Mouse (Mus musculus): ENCODE measurements around the gene Lrmda. TPM values are rescaled to one million over a fixed set of nuclear protein-coding genes. Genes with fewer than 3 reads are reported as not detected.

Lrmda gene
- total and polyA plus RNA-seq, 2 experiments from 2014 or later = 0.18 TPM; not detected in 1

GRCm38 (mm10) chr14:22757493-22757892 lies 738.0 kb downstream of the Lrmda start:
- no peaks in the 10 kb centered on the region for H3K36me3 ChIP-seq (ENCODE audit: insufficient read depth)
- 93% methylated on average over 3 of the region's 3 CpGs for WGBS
- H3K27ac ChIP-seq (ENCODE audit: low read depth, low read length) = no peak overlapping the region

DNA sequence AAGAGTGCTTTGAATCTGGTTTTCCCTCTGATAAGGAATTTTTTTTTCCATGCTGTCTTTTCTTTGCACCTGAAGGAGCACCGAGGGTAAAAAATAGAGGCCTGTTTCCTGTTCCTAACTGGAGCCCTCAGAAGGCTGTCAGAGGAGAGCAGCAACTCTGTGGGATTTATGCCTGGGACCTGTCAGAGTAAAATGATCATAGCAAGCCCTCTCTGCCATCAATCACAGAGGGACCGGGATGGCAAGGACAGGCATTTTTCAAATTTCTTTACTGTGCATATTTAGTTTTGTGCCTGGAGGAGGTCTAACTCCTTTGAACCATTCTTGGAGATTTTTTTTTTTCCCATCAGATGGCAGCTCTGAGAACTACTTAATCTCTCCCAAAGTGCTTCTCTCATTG lies 739.7 kb downstream of the Lrmda start:
- TF ChIP-seq CTCF (IDR thresholded peaks at IDR 0.05; ENCODE audit: low read depth) = no peak
- Histone ChIP-seq H3K27ac (ENCODE audit: low read depth, low read length) (no peak overlapping the region), H3K9ac (no peak overlapping the region), H3K9me3 (ENCODE audit: low read length) (0 out of 2 replicates have a peak, but pooled peaks cover 4% of the 10 kb centered on the region), H3K4me2 (ENCODE audit: low read depth) (no peak overlapping the region), H3K27me3 (ENCODE audit: insufficient read depth, low read length) (peaks cover 4% of the 10 kb centered on the region; the same call in 1 of the 2 replicates), H3K36me3 (ENCODE audit: insufficient read depth) (no peaks in the 10 kb centered on the region), H3K4me1 (ENCODE audit: insufficient read depth) (no peaks in the 10 kb centered on the region), H3K4me3 (ENCODE audit: low read depth, low read length) (no peak overlapping the region)
- ATAC-seq = no peak
- 37% methylated on average over 2 of the region's 2 CpGs for WGBS
- no peak for DNase-seq

More at GRCm38 (mm10) chr14:22757493-22757892, 738.0 kb downstream of the Lrmda start:
- Histone ChIP-seq H3K9ac (no peak overlapping the region), H3K4me3 (ENCODE audit: low read depth, low read length) (no peak overlapping the region), H3K4me1 (ENCODE audit: insufficient read depth) (no peaks in the 10 kb centered on the region), H3K4me2 (ENCODE audit: low read depth) (no peak overlapping the region), H3K9me3 (ENCODE audit: low read length) (0 out of 2 replicates have a peak, but pooled peaks cover 4% of the 10 kb centered on the region), H3K27me3 (ENCODE audit: insufficient read depth, low read length) (peaks cover 7% of the 10 kb centered on the region)
- TF ChIP-seq CTCF (IDR thresholded peaks at IDR 0.05; ENCODE audit: low read depth) = no peak
- DNase-seq (no peak), ATAC-seq (no peak)

DNA sequence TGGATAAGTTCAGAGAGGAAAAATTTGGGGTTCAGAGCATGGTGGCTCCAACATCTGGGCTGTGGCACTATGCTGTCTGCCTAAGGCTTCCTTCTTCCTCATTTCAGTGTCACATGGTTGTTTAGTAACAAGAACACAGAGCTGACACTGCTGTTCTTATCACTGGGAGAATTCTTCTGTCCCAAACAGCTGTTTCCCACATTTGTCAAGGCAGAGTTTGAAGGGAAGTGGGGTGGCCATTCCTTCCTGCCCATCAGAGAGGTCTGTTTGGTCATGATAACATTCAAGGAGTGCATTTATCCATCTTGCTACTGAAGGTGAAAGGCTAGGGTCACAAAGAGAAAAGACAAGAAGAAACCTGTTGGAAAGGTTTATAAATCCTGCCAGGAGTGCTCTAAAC lies 740.2 kb downstream of the Lrmda start:
- ATAC-seq (no peak), DNase-seq (no peak)
- Histone ChIP-seq H3K9ac (no peak overlapping the region), H3K27me3 (ENCODE audit: insufficient read depth, low read length) (peaks cover 4% of the 10 kb centered on the region; the same call in 1 of the 2 replicates), H3K9me3 (ENCODE audit: low read length) (0 out of 2 replicates have a peak, but pooled peaks cover 4% of the 10 kb centered on the region), H3K36me3 (ENCODE audit: insufficient read depth) (no peaks in the 10 kb centered on the region), H3K4me2 (ENCODE audit: low read depth) (no peak overlapping the region), H3K27ac (ENCODE audit: low read depth, low read length) (no peak overlapping the region), H3K4me3 (ENCODE audit: low read depth, low read length) (no peak overlapping the region), H3K4me1 (ENCODE audit: insufficient read depth) (no peaks in the 10 kb centered on the region)
- TF ChIP-seq CTCF (IDR thresholded peaks at IDR 0.05; ENCODE audit: low read depth) = no peak

GRCm38 (mm10) chr14:22760241-22761039 lies 740.9 kb downstream of the Lrmda start:
- 49% methylated on average over 7 of the region's 7 CpGs for WGBS
- Histone ChIP-seq H3K27ac (ENCODE audit: low read depth, low read length) (no peak overlapping the region), H3K4me1 (ENCODE audit: insufficient read depth) (no peaks in the 10 kb centered on the region), H3K36me3 (ENCODE audit: insufficient read depth) (no peaks in the 10 kb centered on the region), H3K4me3 (ENCODE audit: low read depth, low read length) (no peak overlapping the region), H3K9me3 (ENCODE audit: low read length) (0 out of 2 replicates have a peak, but pooled peaks cover 4% of the 10 kb centered on the region), H3K4me2 (ENCODE audit: low read depth) (no peak overlapping the region), H3K27me3 (ENCODE audit: insufficient read depth, low read length) (peaks cover 4% of the 10 kb centered on the region; the same call in 1 of the 2 replicates), H3K9ac (no peak overlapping the region)
- DNase-seq (no peak), ATAC-seq (no peak)
- no peak for TF ChIP-seq CTCF (IDR thresholded peaks at IDR 0.05; ENCODE audit: low read depth)

- Histone ChIP-seq H3K36me3 (ENCODE audit: insufficient read depth) (no peaks in the 10 kb centered on the region), H3K9ac (no peak overlapping the region), H3K27ac (ENCODE audit: low read depth, low read length) (no peak overlapping the region), H3K4me2 (ENCODE audit: low read depth) (no peak overlapping the region), H3K4me3 (ENCODE audit: low read depth, low read length) (no peak overlapping the region), H3K9me3 (ENCODE audit: low read length) (no peaks in the 10 kb centered on the region), H3K4me1 (ENCODE audit: insufficient read depth) (no peaks in the 10 kb centered on the region), H3K27me3 (ENCODE audit: insufficient read depth, low read length) (0 out of 2 replicates have a peak, but pooled peaks cover 4% of the 10 kb centered on the region)
- ATAC-seq (no peak), DNase-seq (no peak)
- peak; percentile 16; the same call in 1 of the 2 replicates for TF ChIP-seq CTCF (IDR thresholded peaks at IDR 0.05; ENCODE audit: low read depth)
- 82% methylated on average over 2 of the region's 2 CpGs for WGBS
These were observed 762.2 kb downstream of the Lrmda start for GRCm38 (mm10) chr14:22781709-22782108.

DNA sequence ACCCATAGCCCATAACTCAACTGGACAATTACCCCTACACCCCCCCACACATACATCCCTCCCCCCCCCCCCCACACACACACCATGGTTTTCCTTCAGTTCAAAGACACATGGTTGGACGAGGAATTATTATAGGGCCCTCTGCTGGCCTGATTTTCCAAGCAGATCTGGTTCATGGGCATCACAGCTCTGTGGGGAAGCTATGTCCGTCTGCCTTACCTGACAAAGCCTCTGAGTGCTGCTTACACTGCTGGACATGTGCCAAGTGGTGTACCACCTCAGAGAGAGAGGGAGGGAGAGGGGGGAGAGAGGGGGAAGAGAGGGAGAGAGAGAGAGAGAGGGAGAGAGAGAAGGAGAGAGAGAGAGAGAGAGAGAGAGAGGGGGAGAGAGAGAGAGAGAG lies 762.9 kb downstream of the Lrmda start:
- ATAC-seq = no peak
- no peak for DNase-seq
- Histone ChIP-seq H3K27me3 (ENCODE audit: insufficient read depth, low read length) (0 out of 2 replicates have a peak, but pooled peaks cover 4% of the 10 kb centered on the region), H3K9ac (no peak overlapping the region), H3K4me1 (ENCODE audit: insufficient read depth) (no peaks in the 10 kb centered on the region), H3K4me3 (ENCODE audit: low read depth, low read length) (no peak overlapping the region), H3K27ac (ENCODE audit: low read depth, low read length) (no peak overlapping the region), H3K9me3 (ENCODE audit: low read length) (no peaks in the 10 kb centered on the region), H3K4me2 (ENCODE audit: low read depth) (no peak overlapping the region), H3K36me3 (ENCODE audit: insufficient read depth) (no peaks in the 10 kb centered on the region)
- WGBS = 37% methylated on average over 2 of the region's 2 CpGs
- 0 out of 2 replicates have a peak, but pooled peaks have one; percentile 9 for TF ChIP-seq CTCF (IDR thresholded peaks at IDR 0.05; ENCODE audit: low read depth)
